Mouse (Mus musculus) ES-CJ7 (cell line): Measurements from ENCODE around the gene Musk.

ENCODE experiments used
- DNase-seq: peaks from one replicate; pipeline ENCODE4 v3.0.0; 2011; ENCODE audit warnings: low read depth, low spot score

Musk gene

GRCm38 (mm10) chr4:58314942-58315508 is 29.3 kb downstream of the Musk start:
- no peak for DNase-seq

GRCm38 (mm10) chr4:58317536-58317935 is 31.8 kb downstream of the Musk start:
- DNase-seq = no peak

- DNase-seq = no peak
These were observed 34.5 kb downstream of the Musk start for GRCm38 (mm10) chr4:58320293-58320692.

- DNase-seq = no peak
These were observed 41.0 kb downstream of the Musk start for GRCm38 (mm10) chr4:58326746-58327145.

- DNase-seq = no peak
These were observed 42.5 kb downstream of the Musk start for GRCm38 (mm10) chr4:58328231-58328630.

- no peak for DNase-seq
These were observed 44.3 kb downstream of the Musk start for GRCm38 (mm10) chr4:58330016-58330415.

GRCm38 (mm10) chr4:58330864-58331638 is 45.3 kb downstream of the Musk start:
- DNase-seq = no peak

GRCm38 (mm10) chr4:58332394-58332793 is 46.6 kb downstream of the Musk start:
- DNase-seq = no peak

- DNase-seq = no peak
These were observed 50.5 kb downstream of the Musk start for GRCm38 (mm10) chr4:58336227-58336626.

GRCm38 (mm10) chr4:58339226-58339625 is 53.5 kb downstream of the Musk start:
- DNase-seq = no peak

- no peak for DNase-seq
These were observed 64.4 kb downstream of the Musk start for GRCm38 (mm10) chr4:58350206-58350605.

GRCm38 (mm10) chr4:58351165-58351564 is 65.4 kb downstream of the Musk start:
- DNase-seq = no peak

- DNase-seq = no peak
These were observed 65.8 kb downstream of the Musk start for GRCm38 (mm10) chr4:58351590-58351989.

- no peak for DNase-seq
These were observed 73.2 kb downstream of the Musk start for GRCm38 (mm10) chr4:58358996-58359395.

GRCm38 (mm10) chr4:58365321-58365720 is 79.6 kb downstream of the Musk start:
- DNase-seq = no peak

GRCm38 (mm10) chr4:58371106-58371505 is 85.3 kb downstream of the Musk start:
- DNase-seq = no peak

GRCm38 (mm10) chr4:58373599-58373998 is 87.8 kb downstream of the Musk start:
- DNase-seq = no peak

GRCm38 (mm10) chr4:58374141-58374870 is 88.5 kb downstream of the Musk start:
- DNase-seq = no peak

- DNase-seq = no peak
These were observed 93.4 kb downstream of the Musk start for GRCm38 (mm10) chr4:58379186-58379585.

- DNase-seq = no peak
These were observed 115.1 kb downstream of the Musk start for GRCm38 (mm10) chr4:58400861-58401341.

- no peak for DNase-seq
These were observed 116.3 kb downstream of the Musk start for GRCm38 (mm10) chr4:58401973-58402501.
